Mouse (Mus musculus) spleen, adult 2 months (tissue): ENCODE data around the gene Amt. TPM values are rescaled to one million over a fixed set of nuclear protein-coding genes. Genes with fewer than 3 reads are reported as not detected.

Experiments used
- DNase-seq, 2 experiments: peaks; one replicate each; pipeline versions ENCODE4 v3.0.0 to v3.0.0-alpha.2; 2012 to 2021; ENCODE audit warnings: low spot score in 2 of 2, low read depth in 1 of 2
- H3K27ac ChIP-seq: fragments of 200-500 bp; 2 replicates; pipeline ENCODE4 v1.5.1; 2012; ENCODE audit warnings: low read length, inconsistent platforms; ENCODE audit not compliant: insufficient read depth
- H3K27me3 ChIP-seq: fragments of 200-500 bp; 2 replicates; pipeline ENCODE4 v1.6.1; 2012; ENCODE audit warnings: mild to moderate bottlenecking, moderate library complexity, low read length, inconsistent platforms; ENCODE audit not compliant: control insufficient read depth, insufficient read depth
- H3K36me3 ChIP-seq: fragments of 200-500 bp; 2 replicates; pipeline ENCODE4 v1.6.1; 2012; ENCODE audit warnings: mild to moderate bottlenecking, low read length, inconsistent platforms; ENCODE audit not compliant: control insufficient read depth, insufficient read depth
- H3K4me1 ChIP-seq: fragments of 200-500 bp; 2 replicates; pipeline ENCODE4 v1.6.1; 2011; ENCODE audit warnings: inconsistent platforms; ENCODE audit not compliant: control insufficient read depth, insufficient read depth, insufficient read length
- H3K4me3 ChIP-seq: fragments of 200-500 bp; 2 replicates; pipeline ENCODE4 v1.5.1; 2011; ENCODE audit warnings: mild to moderate bottlenecking, inconsistent platforms; ENCODE audit not compliant: insufficient read depth, insufficient read length; ENCODE audit errors: extremely low read depth
- CTCF ChIP-seq: fragments of 200-500 bp; IDR thresholded peaks from 2 replicates; pipeline ENCODE4 v1.5.1; 2011; ENCODE audit warnings: mild to moderate bottlenecking, inconsistent platforms; ENCODE audit not compliant: insufficient read depth, insufficient read length, insufficient replicate concordance; ENCODE audit errors: extremely low read depth
- POLR2A ChIP-seq: fragments of 200-500 bp; IDR thresholded peaks from 2 replicates; pipeline ENCODE4 v1.6.1; 2011; ENCODE audit warnings: low read depth, low read length, inconsistent platforms
- WGBS: fragments of 180-500 bp; shearing (Covaris S2); methylation state at CpG from one replicate; pipeline ENCODE4 v1.1.7; 2018; 5-methylcytosine and 5-hydroxymethylcytosine counted together
- polyA plus RNA-seq: library from polyadenylated mRNA; depleted of rRNA; stranded (reverse); fragments of >200 nt; gene quantifications from 2 replicates; pipeline ENCODE4 v1.2.3, GENCODE M21; 2012; rRNA removed

The Amt gene
- polyA plus RNA-seq = 1.7 and 3.1 TPM in 2 replicates

DNA sequence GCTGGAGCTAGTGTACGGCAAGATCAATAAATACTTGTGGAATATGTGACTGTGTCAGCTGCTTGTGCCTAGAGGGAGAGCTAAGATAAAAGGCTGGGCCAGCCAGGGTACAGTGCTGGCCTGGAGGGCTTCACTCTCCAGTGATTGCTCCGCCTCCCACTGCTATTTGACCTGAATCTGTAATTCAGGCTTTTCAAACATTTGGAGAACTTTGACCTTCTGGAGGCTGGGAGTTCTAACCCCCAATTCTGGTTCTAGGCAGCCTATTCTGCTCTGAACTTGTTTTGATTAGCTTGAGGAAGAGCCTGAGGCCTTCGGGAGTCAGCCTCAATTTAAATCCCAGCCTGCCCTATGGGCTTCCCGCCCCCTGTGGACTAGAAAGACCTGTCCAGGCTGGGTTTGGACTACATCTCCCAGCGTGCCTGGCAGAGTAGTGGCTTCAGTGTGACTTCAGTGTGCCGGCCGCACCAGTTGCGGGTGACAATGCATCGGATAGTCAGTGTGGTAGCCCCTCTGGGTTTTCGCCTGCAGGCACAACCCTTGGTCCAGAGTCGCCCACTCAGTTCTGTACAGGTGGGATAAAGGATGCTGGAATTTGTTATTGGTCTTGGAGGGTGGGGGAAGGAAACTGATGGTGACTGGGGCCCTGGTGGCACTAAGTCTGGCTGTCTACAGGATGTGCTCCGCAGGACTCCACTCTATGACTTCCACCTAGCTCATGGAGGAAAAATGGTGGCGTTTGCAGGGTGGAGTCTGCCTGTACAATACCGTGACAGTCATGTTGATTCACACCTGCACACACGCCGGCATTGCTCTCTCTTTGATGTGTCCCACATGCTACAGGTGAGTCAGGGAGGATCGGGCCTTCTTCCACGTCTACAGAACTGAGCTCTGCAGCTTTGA lies at the start of gene Amt:
Amt (plus strand) TSS at position 401 of the 903 bp plus-strand sequence.
- DNase-seq = no peak
- Histone ChIP-seq H3K36me3 (no peaks in the 10 kb centered on the region), H3K27me3 (no peaks in the 10 kb centered on the region), H3K27ac (no peak within 1 kb of the TSS), H3K4me3 (no peak within 1 kb of the TSS), H3K4me1 (no peaks in the 10 kb centered on the region)
- no peak for TF ChIP-seq POLR2A
- no peak for TF ChIP-seq CTCF
- 85% methylated on average over 18 of the region's 18 CpGs for WGBS

DNA sequence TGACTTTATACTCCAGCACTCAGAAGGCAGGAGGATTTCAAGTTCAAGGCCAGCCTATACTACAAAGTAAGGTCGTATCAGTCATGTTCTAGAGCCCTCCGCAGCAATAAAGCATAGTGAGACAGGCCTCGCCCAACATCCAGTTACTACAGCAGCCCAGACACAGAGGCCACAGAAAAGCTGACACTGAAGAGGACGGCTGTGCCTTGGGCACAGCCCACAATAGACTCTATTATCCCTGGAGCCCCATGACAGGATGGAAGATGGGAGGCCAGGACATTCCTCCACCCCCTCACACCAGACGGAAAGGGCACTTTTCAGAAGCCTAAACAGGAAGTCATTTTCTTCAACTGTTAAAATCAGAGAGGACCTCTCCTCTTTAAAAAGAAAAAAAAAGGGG lies 47.7 kb upstream of the Amt start:
- DNase-seq = no peak
- no peaks in the 10 kb centered on the region for H3K27me3 ChIP-seq
- H3K4me3 ChIP-seq = no peak overlapping the region
- peaks cover 7% of the 10 kb centered on the region for H3K36me3 ChIP-seq
- H3K27ac ChIP-seq = no peak overlapping the region
- WGBS = 83% methylated on average over 5 of the region's 5 CpGs
- no peaks in the 10 kb centered on the region for H3K4me1 ChIP-seq
- TF ChIP-seq POLR2A (no peak), CTCF (no peak)

DNA sequence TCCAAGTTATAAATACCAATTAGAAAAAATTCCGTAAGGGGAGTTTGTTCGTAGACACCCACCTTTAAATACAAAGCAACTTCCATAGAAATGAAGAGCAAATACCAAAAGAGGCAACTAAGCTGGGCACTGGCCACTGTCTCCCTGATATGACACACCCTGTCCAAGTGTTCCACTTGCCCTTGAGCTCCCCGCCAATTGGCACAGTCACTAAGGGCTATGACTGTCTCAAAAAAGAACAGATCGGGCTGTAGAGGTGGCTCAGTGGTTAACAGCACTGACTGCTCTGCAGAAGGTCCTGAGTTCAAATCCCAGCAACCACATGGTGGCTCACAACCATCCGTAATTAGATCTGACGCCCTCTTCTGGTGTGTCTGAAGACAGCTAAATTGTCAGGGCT lies 44.8 kb upstream of the Amt start:
- Histone ChIP-seq H3K4me3 (no peak overlapping the region), H3K4me1 (no peaks in the 10 kb centered on the region), H3K27me3 (no peaks in the 10 kb centered on the region), H3K36me3 (peaks cover 7% of the 10 kb centered on the region), H3K27ac (no peak overlapping the region)
- DNase-seq = no peak
- no peak for TF ChIP-seq POLR2A
- TF ChIP-seq CTCF = no peak
- 97% methylated on average over 6 of the region's 6 CpGs for whole genome bisulfite sequencing

DNA sequence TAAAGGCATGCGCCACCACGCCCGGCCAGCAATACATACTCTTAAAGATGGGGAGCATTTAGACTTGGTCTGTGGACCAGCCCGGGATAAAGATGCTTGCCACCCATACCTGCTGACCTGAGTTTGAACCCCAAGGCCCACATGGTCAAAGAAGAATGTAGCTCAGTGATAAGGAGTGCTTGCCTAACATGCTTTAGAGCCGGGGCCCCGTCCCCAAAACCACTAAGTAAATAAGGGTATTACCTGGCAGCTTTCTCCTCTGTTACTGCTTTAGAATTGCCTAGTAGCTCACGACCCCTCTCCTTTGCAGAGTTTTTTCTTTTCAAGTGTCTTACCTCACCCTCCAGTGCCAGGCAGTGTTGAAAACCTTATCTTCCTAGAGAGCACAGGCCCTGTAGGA lies 43.9 kb upstream of the Amt start:
- H3K4me3 ChIP-seq = no peak overlapping the region
- peaks cover 7% of the 10 kb centered on the region for H3K36me3 ChIP-seq
- no peaks in the 10 kb centered on the region for H3K27me3 ChIP-seq
- no peak for DNase-seq
- no peak for TF ChIP-seq POLR2A
- TF ChIP-seq CTCF = no peak
- WGBS = 94% methylated on average over 7 of the region's 7 CpGs
- no peak overlapping the region for H3K27ac ChIP-seq
- no peaks in the 10 kb centered on the region for H3K4me1 ChIP-seq

DNA sequence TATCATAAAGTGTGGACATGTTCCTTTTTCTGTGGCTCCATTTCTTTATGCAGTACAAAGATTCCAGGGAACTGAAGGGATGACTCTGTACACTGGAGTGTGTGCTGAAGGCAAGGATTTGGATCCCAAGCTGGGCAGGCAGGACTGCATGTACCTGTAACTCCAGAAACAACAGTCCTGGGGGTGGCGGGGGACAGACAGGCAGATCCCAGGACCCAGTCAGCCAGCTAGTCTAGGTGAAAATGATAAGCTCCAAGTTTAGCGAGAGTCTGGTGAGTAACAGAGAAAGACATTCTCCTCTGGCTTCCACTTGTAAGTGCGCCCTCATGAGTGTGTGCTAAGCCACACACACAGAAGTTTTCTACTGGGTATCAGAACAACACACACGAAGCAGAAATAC lies 36.1 kb upstream of the Amt start:
- 84% methylated on average over 4 of the region's 4 CpGs for WGBS
- no peaks in the 10 kb centered on the region for H3K27me3 ChIP-seq
- no peaks in the 10 kb centered on the region for H3K36me3 ChIP-seq
- H3K4me3 ChIP-seq = no peak overlapping the region
- no peaks in the 10 kb centered on the region; the same call in none of the 2 replicates for H3K4me1 ChIP-seq
- TF ChIP-seq POLR2A (no peak), CTCF (no peak)
- DNase-seq = no peak
- H3K27ac ChIP-seq = no peak overlapping the region

DNA sequence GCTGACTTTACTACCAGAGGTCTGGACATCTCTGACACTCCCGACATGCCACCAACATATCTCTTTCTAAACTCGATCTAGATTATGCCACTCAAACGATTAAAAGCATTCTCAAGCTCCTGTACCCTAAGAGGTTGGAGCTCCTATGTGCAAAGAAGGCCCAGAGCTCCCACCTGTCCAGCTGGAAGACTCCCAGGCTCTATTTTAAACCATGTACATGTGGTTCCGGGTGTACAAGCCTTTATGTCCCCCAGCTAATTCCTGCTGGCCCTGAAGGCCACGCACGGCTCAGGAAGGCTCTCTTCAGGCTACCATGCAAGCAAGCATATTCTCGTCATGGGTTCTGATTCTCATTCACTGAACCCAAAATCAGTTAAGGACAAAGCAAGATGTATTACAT lies 34.8 kb upstream of the Amt start:
- H3K4me3 ChIP-seq = no peak overlapping the region
- WGBS = 87% methylated on average over 7 of the region's 7 CpGs

DNA sequence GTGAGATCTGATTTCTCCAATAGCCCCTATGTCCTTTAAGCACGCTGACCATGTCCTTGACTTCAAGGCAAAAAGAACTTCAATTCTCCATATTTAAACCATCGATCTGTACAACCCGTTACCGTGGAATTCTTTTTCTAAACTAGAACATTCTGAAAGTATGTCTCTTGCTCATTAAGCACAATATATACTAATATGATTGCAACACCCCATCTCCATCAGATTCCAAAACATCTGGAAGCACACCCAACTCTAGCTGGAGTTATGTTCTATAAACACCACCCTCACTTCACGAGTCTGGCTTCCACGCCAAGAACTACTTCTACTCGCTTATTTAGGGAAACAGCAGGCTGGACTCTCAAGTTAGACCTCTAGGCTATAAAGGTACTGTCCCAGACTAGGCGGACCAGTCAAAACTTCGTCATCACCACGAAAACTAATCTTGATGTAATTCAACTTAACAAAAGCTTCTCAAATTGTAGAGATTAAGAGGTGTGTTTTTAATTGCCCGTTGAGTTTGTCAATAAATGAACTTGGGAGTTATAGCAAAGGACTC lies 34.1 kb upstream of the Amt start:
- 70% methylated on average over 11 of the region's 11 CpGs for WGBS
- no peaks in the 10 kb centered on the region for H3K27me3 ChIP-seq
- H3K36me3 ChIP-seq = no peaks in the 10 kb centered on the region
- no peak for DNase-seq
- peak overlapping the region; percentile 70 for H3K4me3 ChIP-seq
- TF ChIP-seq POLR2A (no peak), CTCF (no peak)
- no peak overlapping the region for H3K27ac ChIP-seq
- H3K4me1 ChIP-seq = peaks cover 7% of the 10 kb centered on the region

More for the DNA sequence above, 34.8 kb upstream of the Amt start:
- Histone ChIP-seq H3K36me3 (no peaks in the 10 kb centered on the region), H3K27me3 (no peaks in the 10 kb centered on the region), H3K27ac (no peak overlapping the region), H3K4me1 (peaks cover 7% of the 10 kb centered on the region)
- TF ChIP-seq POLR2A (no peak), CTCF (no peak)
- DNase-seq = no peak
